Mouse (Mus musculus): ENCODE data around the gene Tspo2. TPM values are rescaled to one million over a fixed set of nuclear protein-coding genes. Genes with fewer than 3 reads are reported as not detected.

Gene Tspo2
- polyA plus RNA-seq, 1 experiment: 314 TPM

GRCm38 (mm10) chr17:48431054-48431453 is 20.3 kb downstream of the Tspo2 start:
- TF ChIP-seq POLR2A (IDR thresholded peaks at IDR 0.05; ENCODE audit: borderline replicate concordance, control insufficient read depth, low read depth, low read length) (no peak), CTCF (IDR thresholded peaks at IDR 0.05; ENCODE audit: control insufficient read depth, insufficient read depth, low read length) (no peak)
- WGBS: 71% methylated on average over 5 of the region's 5 CpGs
- Histone ChIP-seq H3K4me3 (replicated peaks; ENCODE audit: control insufficient read depth, low read depth, low read length) (no peak overlapping the region), H3K4me1 (ENCODE audit: control insufficient read depth, insufficient read depth, low read length) (peaks cover 4% of the 10 kb centered on the region), H3K27ac (ENCODE audit: control insufficient read depth, insufficient read depth, low read depth, low read length, poor library complexity) (no peak overlapping the region)

- 41% methylated on average over 5 of the region's 5 CpGs for WGBS
- no peak overlapping the region for H3K27ac ChIP-seq (ENCODE audit: control insufficient read depth, insufficient read depth, low read depth, low read length, poor library complexity)
- TF ChIP-seq POLR2A (IDR thresholded peaks at IDR 0.05; ENCODE audit: borderline replicate concordance, control insufficient read depth, low read depth, low read length): no peak
- TF ChIP-seq CTCF (IDR thresholded peaks at IDR 0.05; ENCODE audit: control insufficient read depth, insufficient read depth, low read length): no peak
- H3K4me1 ChIP-seq (ENCODE audit: control insufficient read depth, insufficient read depth, low read length): peaks cover 5% of the 10 kb centered on the region
- no peak overlapping the region for H3K4me3 ChIP-seq (replicated peaks; ENCODE audit: control insufficient read depth, low read depth, low read length)
These were observed 20.9 kb downstream of the Tspo2 start for GRCm38 (mm10) chr17:48430394-48430793.

- H3K27ac ChIP-seq (ENCODE audit: control insufficient read depth, insufficient read depth, low read depth, low read length, poor library complexity): peak overlapping the region; percentile 50
- TF ChIP-seq POLR2A (IDR thresholded peaks at IDR 0.05; ENCODE audit: borderline replicate concordance, control insufficient read depth, low read depth, low read length) (no peak), CTCF (IDR thresholded peaks at IDR 0.05; ENCODE audit: control insufficient read depth, insufficient read depth, low read length) (no peak)
- H3K4me1 ChIP-seq (ENCODE audit: control insufficient read depth, insufficient read depth, low read length): peaks cover 5% of the 10 kb centered on the region
- WGBS: 25% methylated on average over 11 of the region's 11 CpGs
- H3K4me3 ChIP-seq (replicated peaks; ENCODE audit: control insufficient read depth, low read depth, low read length): no peak overlapping the region
These were observed 23.3 kb downstream of the Tspo2 start for GRCm38 (mm10) chr17:48427852-48428530.

GRCm38 (mm10) chr17:48426991-48427750 is 24.2 kb downstream of the Tspo2 start:
- Histone ChIP-seq H3K4me1 (ENCODE audit: control insufficient read depth, insufficient read depth, low read length) (peaks cover 5% of the 10 kb centered on the region), H3K4me3 (replicated peaks; ENCODE audit: control insufficient read depth, low read depth, low read length) (no peak overlapping the region), H3K27ac (ENCODE audit: control insufficient read depth, insufficient read depth, low read depth, low read length, poor library complexity) (peak overlapping the region; percentile 89)
- WGBS: 30% methylated on average over 13 of the region's 13 CpGs
- no peak for TF ChIP-seq POLR2A (IDR thresholded peaks at IDR 0.05; ENCODE audit: borderline replicate concordance, control insufficient read depth, low read depth, low read length)
- TF ChIP-seq CTCF (IDR thresholded peaks at IDR 0.05; ENCODE audit: control insufficient read depth, insufficient read depth, low read length): no peak

GRCm38 (mm10) chr17:48425823-48426612 is 25.3 kb downstream of the Tspo2 start:
- H3K4me1 ChIP-seq (ENCODE audit: control insufficient read depth, insufficient read depth, low read length): peaks cover 5% of the 10 kb centered on the region
- no peak for TF ChIP-seq CTCF (IDR thresholded peaks at IDR 0.05; ENCODE audit: control insufficient read depth, insufficient read depth, low read length)
- no peak for TF ChIP-seq POLR2A (IDR thresholded peaks at IDR 0.05; ENCODE audit: borderline replicate concordance, control insufficient read depth, low read depth, low read length)
- peak overlapping the region; percentile 81 for H3K27ac ChIP-seq (ENCODE audit: control insufficient read depth, insufficient read depth, low read depth, low read length, poor library complexity)
- 8% methylated on average over 9 of the region's 9 CpGs for WGBS
- H3K4me3 ChIP-seq (replicated peaks; ENCODE audit: control insufficient read depth, low read depth, low read length): no peak overlapping the region

GRCm38 (mm10) chr17:48424237-48424636 is 27.1 kb downstream of the Tspo2 start:
- WGBS: 86% methylated on average over 9 of the region's 9 CpGs
- Histone ChIP-seq H3K4me3 (replicated peaks; ENCODE audit: control insufficient read depth, low read depth, low read length) (no peak overlapping the region), H3K4me1 (ENCODE audit: control insufficient read depth, insufficient read depth, low read length) (peaks cover 5% of the 10 kb centered on the region), H3K27ac (ENCODE audit: control insufficient read depth, insufficient read depth, low read depth, low read length, poor library complexity) (no peak overlapping the region)
- no peak for TF ChIP-seq CTCF (IDR thresholded peaks at IDR 0.05; ENCODE audit: control insufficient read depth, insufficient read depth, low read length)
- no peak for TF ChIP-seq POLR2A (IDR thresholded peaks at IDR 0.05; ENCODE audit: borderline replicate concordance, control insufficient read depth, low read depth, low read length)

- Histone ChIP-seq H3K4me1 (ENCODE audit: control insufficient read depth, insufficient read depth, low read length) (no peaks in the 10 kb centered on the region; the same call in 1 of the 2 replicates), H3K4me3 (replicated peaks; ENCODE audit: control insufficient read depth, low read depth, low read length) (no peak overlapping the region), H3K27ac (ENCODE audit: control insufficient read depth, insufficient read depth, low read depth, low read length, poor library complexity) (no peak overlapping the region)
- no peak for TF ChIP-seq CTCF (IDR thresholded peaks at IDR 0.05; ENCODE audit: control insufficient read depth, insufficient read depth, low read length)
- TF ChIP-seq POLR2A (IDR thresholded peaks at IDR 0.05; ENCODE audit: borderline replicate concordance, control insufficient read depth, low read depth, low read length): no peak
- 44% methylated on average over 2 of the region's 2 CpGs for WGBS
These were observed 31.8 kb downstream of the Tspo2 start for GRCm38 (mm10) chr17:48419571-48419970.

- H3K4me3 ChIP-seq (replicated peaks; ENCODE audit: control insufficient read depth, low read depth, low read length): no peak overlapping the region
These were observed 32.5 kb downstream of the Tspo2 start for GRCm38 (mm10) chr17:48418781-48419180.

More at GRCm38 (mm10) chr17:48418781-48419180, 32.5 kb downstream of the Tspo2 start:
- no peak for TF ChIP-seq POLR2A (IDR thresholded peaks at IDR 0.05; ENCODE audit: borderline replicate concordance, control insufficient read depth, low read depth, low read length)
- no peak for TF ChIP-seq CTCF (IDR thresholded peaks at IDR 0.05; ENCODE audit: control insufficient read depth, insufficient read depth, low read length)
- H3K27ac ChIP-seq (ENCODE audit: control insufficient read depth, insufficient read depth, low read depth, low read length, poor library complexity): peak overlapping the region; percentile 37; the same call in 1 of the 2 replicates
- WGBS: 44% methylated on average over 1 of the region's 1 CpGs
- no peaks in the 10 kb centered on the region; the same call in 1 of the 2 replicates for H3K4me1 ChIP-seq (ENCODE audit: control insufficient read depth, insufficient read depth, low read length)

Measured in bone marrow, adult 2 months (tissue).